Mouse (Mus musculus) C2C12 (cell line): ENCODE measurements around the gene 1700011L22Rik.

Experiments
- CTCF ChIP-seq: IDR thresholded peaks from one replicate; pipeline ENCODE4 v1.5.1; 2011; ENCODE audit not compliant: control insufficient read depth, insufficient read depth, insufficient read length
- MAX ChIP-seq: IDR thresholded peaks from one replicate; pipeline ENCODE4 v1.6.1; 2011; ENCODE audit warnings: mild to moderate bottlenecking, control low read depth

GRCm38 (mm10) chr8:79209641-79210358 lies 38.6 kb downstream of the 1700011L22Rik start:
- TF ChIP-seq CTCF (no peak), MAX (no peak)
